Mouse (Mus musculus) neural tube, postnatal 0 days (tissue): ENCODE measurements around the gene Anks1. TPM values are rescaled to one million over a fixed set of nuclear protein-coding genes. Genes with fewer than 3 reads are reported as not detected.

Experiments
- polyA plus RNA-seq: library from polyadenylated mRNA; unstranded; fragments of >200 nt; fragmentation: Nextera tagmentation; extraction: Ambion mirVana; gene quantifications from 2 replicates; pipeline ENCODE4 v1.2.1, GENCODE M21; 2015

Anks1 gene
- polyA plus RNA-seq, result 29.2 and 37.0 TPM in 2 replicates

GRCm38 (mm10) chr17:27908888-27909621 lies at the start of gene Anks1:
TSS of gene Anks1 (plus strand) at chr17:27909306.

GRCm38 (mm10) chr17:27909622-27910500 lies 755 bp downstream of the Anks1 start, which contains the start of gene Taf11:
TSS of gene Taf11 (minus strand) at chr17:27909844.

GRCm38 (mm10) chr17:28080045-28080816 lies 171.1 kb downstream of the Anks1 start, which contains the start of gene Tcp11:
TSS of gene Tcp11 (minus strand) at chr17:28080639.

Other genes with a start within 250 kb of the Anks1 start
- 2.3 TPM in 2 replicates for gene Spdef, start 180.4 kb upstream of the Anks1 start, polyA plus RNA-seq
- 10.4 and 11.9 TPM in 2 replicates for gene D17Wsu92e, start 88.7 kb upstream of the Anks1 start, polyA plus RNA-seq
- 221 and 227 TPM in 2 replicates for gene Snrpc, start 71.2 kb upstream of the Anks1 start, polyA plus RNA-seq
- gene Uhrf1bp1, start 52.9 kb upstream of the Anks1 start, polyA plus RNA-seq, result 4.3 and 5.7 TPM in 2 replicates
- gene Taf11, start 538 bp downstream of the Anks1 start, polyA plus RNA-seq, result 45.6 and 47.3 TPM in 2 replicates
- gene Tcp11, start 171.3 kb downstream of the Anks1 start, polyA plus RNA-seq, result 1.7 and 1.9 TPM in 2 replicates
- 2.2 and 2.4 TPM in 2 replicates for gene Scube3, start 232.8 kb downstream of the Anks1 start, polyA plus RNA-seq